Mouse (Mus musculus): ENCODE results near the gene Timp4.

Timp4 gene

GRCm38 (mm10) chr6:115210187-115210586, 41.8 kb downstream of the Timp4 start:
- peak; percentile 45; the same call in 1 of the 2 replicates for ATAC-seq (ENCODE audit: insufficient number of reproducible peaks, low FRiP score, low TSS enrichment)

GRCm38 (mm10) chr6:115203029-115203428, 49.0 kb downstream of the Timp4 start:
- ATAC-seq (ENCODE audit: insufficient number of reproducible peaks, low FRiP score, low TSS enrichment) = no peak

GRCm38 (mm10) chr6:115200753-115201152, 51.3 kb downstream of the Timp4 start:
- ATAC-seq (ENCODE audit: insufficient number of reproducible peaks, low FRiP score, low TSS enrichment) = no peak

All from cerebellum, adult (tissue).